Mouse (Mus musculus): ENCODE results near the gene Depp1.
"Not testable (repeated sequence)": the region's sequence is repeated elsewhere in the genome, so short reads cannot be mapped to it uniquely, and the experiment has no call there.

Depp1 gene

DNA sequence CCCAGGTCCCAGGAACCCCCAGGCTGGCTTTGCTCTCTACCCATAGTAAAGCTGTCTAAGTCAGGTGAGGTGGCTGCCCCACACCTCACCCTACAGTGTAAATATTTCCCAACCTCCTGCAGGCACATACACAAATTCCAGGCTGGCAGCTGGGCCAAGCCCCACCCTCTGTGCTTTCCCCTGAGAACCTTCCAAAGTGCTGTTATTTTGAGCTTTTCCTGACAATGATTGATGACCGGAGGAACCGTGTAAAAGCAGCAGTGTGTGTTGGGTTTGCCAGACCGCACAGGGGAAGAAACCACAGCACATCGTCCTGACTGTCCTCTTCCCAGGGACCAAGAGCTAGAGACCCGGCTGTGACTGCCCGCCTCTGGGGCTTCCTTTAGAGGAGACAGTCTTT, at the start of gene Depp1:
TSS of gene Depp1 (plus strand) at position 204 of the 400 bp plus-strand sequence.
- in situ Hi-C loops (cut with MseI, MboI) = loop anchor here (5.0 to 25.0 kb wide), 2 partner anchors 47 to 1187 kb away; partner anchors contain the start of gene Zfp637 (in 1 of the 2)

DNA sequence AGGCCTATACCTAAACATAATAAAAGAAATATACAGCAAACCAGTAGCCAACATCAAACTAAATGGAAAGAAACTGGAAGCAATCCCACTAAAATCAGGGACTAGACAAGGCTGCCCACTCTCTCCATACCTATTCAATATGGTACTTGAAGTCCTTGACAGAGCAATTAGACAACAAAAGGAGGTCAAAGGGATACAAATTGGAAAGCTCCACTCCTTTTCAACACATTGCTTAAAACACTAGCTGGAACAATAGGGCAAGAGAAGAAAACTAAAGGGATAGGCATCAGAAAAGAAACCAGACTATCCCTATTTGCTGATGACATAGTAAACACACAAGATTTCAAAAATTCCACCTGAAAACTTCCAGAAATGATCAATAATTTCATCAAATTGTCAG, 49.4 kb upstream of the Depp1 start:
- in situ Hi-C loops (cut with MseI, MboI) = not testable (repeated sequence)

DNA sequence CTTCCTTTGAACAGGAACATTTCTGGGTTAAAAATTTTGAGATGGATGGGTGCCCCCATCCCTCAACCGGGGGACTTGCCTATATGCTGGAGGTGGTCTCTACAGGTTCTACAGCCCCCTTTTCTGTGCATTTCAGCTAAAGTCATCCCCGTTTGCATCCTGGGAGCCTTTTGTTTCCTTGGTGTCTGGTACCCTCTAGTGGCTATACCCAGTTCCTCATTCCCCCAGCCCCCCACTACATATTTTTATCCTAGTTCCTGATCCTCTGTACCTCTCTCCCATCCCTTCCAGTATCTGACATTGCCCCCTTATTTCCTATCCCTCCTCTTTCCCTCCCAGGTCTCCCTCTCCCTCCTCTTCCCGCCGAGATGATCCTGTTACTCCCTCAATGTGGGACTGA, 43.2 kb upstream of the Depp1 start:
- in situ Hi-C loops (cut with MseI, MboI) = no loop called here

DNA sequence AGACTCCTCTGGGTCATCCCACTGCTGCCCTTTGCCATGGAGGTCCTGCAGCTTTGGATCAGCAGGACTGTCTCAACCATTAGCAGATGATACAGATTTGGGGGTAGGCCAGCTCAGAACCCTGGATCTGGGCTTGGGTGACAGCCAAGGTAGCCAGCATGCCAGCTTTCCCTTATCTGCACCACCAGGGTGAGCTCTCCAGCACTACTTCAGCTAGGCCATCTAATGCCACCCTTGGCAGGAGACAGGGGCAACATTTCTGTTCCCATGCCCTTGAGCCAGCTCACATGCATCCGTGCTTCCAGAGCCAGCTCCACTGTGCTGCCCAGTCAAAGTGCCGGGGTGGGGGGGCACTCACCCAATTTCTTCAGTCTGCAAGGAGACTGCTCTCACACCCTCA, 34.7 kb upstream of the Depp1 start:
- in situ Hi-C loops (cut with MseI, MboI) = no loop called here

DNA sequence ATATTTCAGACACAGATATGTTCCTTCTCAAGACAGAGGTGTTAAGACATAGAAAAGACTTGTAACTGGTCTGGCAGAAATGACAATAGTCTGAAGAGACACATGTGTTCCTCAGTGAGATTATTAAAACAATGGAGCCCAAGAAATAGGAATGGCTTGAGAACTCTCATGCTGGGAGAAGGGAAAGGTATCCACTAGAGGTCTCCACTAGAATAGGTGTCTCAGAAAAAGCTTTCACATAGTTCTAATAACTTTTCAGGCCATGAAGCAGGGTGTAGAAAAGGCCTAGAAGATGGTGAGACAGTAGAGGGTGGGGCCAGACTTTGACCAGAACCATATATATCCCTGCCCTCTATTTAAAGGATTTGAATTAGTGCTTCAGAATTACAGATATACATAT, 32.3 kb upstream of the Depp1 start:
- in situ Hi-C loops (cut with MseI, MboI) = no loop called here

DNA sequence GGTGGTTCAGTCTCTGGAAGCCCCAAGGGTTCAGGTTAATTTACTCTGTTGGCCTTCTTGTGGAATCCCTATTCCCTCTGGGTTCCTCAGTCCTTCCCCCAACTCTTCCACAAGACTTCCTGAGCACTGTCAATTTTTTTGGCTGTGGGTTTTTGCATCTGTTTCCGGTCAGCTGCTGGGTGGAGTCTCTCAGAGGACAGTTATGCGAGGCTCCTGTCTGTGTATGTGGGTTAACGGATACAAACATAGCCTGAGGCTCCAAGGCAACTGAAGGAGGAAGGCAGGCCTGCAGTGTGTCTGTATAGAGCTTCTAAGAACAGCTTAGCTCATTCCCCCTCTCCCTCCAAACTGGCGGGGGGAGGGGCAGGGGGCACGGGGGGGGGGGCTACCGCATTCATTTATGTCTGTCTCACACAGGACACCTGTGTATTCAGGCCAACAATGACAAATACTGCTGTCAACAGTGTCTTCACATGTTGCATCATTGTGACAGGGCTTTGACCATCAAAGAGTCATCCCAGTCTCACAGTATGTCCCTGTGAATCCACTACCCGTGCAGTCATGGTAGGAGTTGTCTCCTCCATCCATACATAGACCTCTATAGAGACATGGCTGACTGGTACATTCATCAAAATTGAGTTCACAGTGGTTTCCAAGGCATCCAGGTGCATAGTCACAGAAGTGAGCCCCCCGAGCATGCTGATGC, 28.9 kb upstream of the Depp1 start:
- in situ Hi-C loops (cut with MseI, MboI) = no loop called here

DNA sequence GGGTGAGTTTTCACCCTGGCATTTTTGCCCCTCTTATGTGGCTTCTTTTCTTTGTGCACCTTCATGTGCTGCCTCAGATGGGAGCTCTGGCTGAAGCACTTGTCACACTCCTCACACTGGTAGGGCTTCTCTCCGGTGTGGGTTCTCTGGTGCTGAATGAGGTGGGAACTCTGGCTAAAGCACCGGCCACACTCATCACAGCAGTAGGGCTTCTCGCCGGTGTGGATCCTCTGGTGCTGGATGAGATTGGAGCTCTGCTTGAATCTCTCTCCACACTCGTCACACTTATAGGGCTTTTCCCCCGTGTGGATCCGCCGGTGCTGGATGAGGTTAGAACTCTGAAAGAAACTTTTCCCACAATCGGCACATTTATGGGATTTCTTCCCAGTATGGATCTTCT, 24.0 kb upstream of the Depp1 start:
- in situ Hi-C loops (cut with MseI, MboI) = not testable (repeated sequence)

DNA sequence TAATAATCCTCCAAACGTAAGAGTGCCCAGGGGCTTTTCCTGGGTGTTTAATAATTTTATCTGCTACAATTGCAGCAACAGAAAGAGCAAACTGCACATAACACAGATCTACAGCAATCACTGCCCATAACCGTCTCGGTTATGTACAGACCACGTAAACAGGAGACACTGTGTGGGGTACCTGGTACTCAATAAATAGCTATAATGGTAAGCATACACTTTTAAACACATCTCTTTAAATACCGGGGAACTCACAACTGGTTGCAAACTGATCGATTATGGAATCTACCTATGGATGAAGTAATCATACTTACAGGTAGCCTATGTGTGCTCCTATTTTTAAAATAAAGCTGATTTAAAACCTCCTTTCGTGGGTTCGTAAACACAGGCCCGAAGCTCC, 22.3 kb upstream of the Depp1 start:
- in situ Hi-C loops (cut with MseI, MboI) = no loop called here

DNA sequence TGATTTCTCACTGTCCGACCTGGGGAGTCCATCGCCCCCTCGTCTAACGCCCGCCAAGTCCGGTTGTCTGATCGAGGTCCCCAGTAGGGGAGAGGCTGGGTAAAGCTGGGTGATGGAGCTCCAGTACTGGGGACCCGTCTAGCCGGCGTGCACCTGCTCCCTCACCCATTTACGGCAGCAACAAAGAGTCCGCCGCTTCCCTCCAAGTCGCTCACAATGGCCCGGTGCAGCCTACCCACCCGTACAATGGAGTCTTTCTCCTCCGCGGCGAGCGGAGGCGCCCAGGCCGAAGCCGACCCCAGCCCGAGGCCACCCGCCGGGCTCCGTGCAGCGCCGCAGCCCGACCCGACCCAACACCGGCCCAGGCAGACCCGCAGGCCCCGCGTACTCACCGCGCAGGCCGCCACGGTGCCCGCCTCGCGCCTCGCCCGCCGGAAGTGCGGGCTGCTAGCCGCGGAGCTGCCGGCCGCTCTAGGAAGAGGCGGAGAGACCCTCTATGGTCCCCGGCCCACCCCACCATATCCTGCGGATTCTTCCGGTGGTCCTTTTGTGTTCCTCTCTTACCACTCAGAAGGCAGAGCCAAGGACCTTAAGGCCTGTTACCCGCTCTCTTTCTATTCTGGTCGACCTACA, 21.8 kb upstream of the Depp1 start, which contains the start of gene Zfp422:
TSS of gene Zfp422 (minus strand) at position 461 of the 633 bp plus-strand sequence.
- in situ Hi-C loops (cut with MseI, MboI) = no loop called here

DNA sequence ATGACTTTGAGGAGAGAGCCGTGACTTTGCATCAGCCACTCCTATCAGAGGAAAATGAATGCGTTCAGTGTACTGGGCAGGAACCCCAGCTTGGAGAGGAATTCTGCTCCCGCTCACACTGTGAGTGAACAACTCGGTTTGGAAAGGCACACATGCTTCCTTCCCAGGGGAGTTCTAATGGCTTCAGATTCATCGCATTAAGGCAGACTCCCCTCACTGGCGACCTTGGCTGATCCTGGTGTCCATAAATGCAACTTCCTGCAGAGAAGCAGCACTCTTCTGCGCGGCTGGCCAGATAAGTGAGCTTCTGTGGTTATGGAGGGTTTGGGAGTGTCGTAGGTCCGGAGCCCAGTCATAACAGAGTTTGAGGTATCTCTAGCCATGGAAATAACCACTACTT, 20.6 kb upstream of the Depp1 start:
- in situ Hi-C loops (cut with MseI, MboI) = no loop called here

DNA sequence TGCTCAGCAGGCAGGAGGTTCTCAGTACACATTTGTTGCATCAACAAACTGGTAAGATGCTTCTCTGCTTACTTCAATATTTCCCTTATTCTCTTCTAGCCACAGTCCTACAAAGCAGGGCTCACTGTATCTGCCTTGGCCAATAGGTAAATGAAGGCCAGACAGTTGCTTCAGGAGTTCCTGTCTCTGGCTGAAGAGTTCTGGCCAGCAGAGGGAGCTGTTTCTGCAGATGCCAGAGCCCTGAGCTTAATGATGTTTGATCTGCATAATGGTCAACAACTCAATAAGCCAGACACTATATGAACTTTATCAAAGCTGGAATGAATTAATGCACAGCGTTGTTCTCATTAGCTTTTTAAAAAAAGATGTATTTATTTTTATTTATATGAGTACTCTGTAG, 18.3 kb upstream of the Depp1 start:
- in situ Hi-C loops (cut with MseI, MboI) = no loop called here

DNA sequence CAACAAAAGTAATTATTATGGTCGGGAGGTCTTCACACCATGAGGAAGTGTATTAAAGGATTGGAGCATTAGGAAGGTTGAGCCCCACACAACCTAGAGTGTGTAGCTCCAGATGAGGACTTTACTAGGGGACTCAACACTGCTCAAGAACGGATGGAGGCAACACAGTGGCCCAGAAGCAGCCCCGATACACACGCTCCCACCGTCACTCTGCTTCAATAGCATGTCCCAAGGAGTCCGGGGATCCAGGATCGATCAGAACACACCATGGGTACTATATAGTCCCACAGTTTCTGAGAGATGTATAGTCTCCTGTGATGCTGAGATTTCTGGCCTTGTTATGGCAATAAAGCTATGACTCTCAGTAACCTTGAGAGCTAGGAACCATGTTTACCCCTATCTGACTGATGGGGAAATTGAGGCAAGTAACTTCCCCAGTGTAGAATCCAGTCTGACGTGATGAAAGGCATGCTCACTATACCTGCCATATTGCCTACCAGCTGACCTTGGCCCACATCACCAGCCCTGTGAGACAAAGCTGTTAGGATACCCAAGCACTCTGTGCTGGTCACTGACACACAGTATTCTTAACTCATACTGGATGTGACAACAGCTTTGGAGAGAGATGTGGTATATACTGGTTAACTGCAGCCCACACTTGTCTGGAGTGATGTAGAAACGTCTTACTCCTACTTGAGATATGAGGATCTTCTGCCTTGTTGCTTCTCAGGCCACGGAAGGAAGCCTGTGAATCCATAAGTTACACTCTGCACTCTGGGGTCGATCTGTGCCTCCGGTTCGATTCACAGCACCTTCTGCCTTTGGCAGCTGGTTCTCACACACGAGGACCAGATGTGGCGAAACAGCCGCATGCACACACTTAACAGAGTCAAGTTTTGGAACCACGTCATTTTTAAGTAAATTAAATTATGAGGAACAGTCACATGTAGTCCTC, 16.4 kb upstream of the Depp1 start:
- in situ Hi-C loops (cut with MseI, MboI) = no loop called here

DNA sequence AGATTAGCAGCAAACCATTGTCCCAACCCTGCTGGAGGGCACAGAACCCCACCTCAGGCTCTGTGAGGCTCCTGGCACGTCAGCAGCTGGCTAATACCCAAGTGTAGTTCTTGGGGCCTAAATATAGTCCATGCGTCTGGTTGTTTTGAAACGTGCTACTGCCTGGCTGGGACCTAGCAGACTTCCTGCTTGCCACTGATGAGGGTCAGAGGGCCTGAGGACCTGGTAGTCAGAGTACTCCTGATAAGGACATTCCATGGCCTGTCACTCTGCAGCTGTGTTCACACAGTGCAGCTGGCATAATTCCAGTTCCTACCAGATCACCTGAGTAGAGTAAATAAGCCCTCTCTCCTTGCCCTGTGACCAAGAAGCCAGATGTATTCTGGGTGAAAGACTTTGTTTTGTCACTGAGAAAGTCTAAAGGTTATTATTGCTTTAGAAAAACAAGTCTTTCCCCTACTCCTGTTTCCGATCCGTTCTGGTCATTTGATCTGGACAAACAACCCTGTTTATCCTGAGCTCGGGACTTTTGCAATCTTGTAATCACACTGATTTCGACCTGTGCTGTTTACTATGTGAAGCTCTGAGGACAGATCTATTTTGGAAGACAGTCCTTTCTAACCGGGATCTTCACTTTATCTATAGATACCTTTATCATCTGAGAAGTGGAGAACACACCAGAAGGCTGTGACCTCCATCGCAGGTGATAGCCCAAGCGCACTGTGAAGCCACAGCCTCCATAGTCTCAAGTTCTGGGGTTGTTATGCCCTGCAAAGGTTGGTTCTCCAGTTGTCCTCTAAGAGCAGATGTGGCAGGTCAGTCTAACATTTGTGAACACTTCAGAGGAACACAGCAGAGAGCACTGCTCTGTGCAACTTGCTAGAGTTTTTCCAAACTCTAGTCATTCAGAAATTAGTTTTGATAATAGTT, 14.9 kb upstream of the Depp1 start:
- in situ Hi-C loops (cut with MseI, MboI) = no loop called here

DNA sequence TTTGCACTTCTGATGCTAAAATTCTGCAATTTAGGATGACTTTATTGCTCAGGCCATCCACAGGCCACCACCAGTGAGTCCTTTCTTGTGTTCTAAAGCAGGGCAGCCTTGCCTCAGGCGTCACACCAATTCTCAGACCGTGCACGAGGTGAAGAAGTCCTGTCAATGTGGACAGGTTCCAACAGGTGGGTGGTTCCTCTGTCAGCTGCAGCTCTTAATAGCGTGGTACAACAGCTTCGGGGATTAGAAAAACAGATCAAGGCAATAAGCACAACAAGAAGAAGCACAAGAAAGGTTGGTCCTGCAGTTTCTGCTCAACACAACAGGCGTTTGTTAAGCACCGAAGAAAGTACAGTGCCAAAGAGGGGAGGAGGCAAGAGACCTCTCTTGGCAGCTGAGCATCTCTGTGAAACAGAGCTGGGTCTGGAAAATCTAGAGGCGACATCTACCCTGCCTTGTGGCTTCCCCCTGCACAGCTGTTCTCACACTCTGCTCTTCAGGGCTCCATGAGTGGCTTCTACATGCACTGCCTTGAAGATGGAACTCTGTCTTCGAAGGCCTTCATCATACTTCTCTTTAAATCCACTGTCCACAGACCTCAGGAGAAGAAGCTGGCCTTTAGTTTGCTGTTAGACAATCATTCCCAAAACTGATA, 13.7 kb upstream of the Depp1 start:
- in situ Hi-C loops (cut with MseI, MboI) = no loop called here

DNA sequence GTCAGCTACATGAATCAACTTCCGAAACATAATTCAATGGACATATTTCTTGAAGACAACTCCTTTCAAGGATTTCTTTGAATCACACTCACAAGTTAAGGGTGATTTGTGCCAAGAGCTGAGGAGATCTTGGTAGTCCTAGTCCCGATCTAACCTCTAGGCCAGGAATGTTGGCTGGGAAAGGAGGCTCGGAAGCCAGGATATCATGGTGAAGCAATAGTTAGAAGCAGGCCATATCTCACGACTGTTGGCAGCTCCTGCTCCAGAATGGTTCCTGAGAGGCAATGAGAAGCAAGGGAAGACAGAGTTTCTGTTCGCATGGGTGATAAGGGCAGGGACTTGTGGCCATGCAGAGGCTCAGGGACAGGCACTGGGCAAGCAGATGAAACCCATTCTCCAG, 12.9 kb upstream of the Depp1 start:
- in situ Hi-C loops (cut with MseI, MboI) = no loop called here

DNA sequence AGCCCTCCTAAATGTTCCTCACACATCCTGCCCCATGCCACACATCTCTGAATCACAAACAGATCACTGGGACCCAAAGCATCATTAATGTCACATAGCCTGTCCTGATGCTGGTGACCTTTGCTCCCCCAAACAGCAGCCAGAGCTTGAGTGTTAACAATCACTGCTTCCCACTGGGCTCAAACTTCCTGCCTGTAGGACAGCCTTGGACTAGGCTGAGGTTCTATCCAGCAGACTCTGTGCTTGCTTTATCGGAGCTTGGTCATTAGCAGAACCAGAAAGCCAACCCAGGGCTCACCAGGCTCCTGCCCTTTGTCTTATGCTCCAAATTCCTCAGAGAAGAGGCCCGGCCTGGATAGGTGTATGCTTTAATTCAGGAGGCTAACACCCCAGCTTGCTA, 11.5 kb upstream of the Depp1 start:
- in situ Hi-C loops (cut with MseI, MboI) = no loop called here

DNA sequence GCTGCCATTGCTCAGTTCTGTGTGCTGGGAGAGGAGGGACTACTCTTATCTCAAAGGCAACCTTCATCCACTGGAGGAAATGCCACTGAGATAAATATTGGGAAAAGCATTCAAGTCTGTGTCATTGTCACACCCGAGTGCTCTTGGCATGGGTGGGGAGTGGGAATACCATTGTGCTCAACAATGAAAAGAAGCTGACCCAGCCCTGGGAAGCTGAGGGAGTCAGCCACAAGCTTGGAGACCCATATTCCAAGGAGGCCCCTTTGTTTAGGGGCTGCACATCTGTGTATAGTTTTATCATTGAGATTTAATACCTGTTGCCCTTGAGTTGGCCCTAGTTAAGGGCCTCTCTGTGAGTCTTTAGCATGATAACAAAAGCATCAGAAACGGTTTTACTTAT, 10.7 kb upstream of the Depp1 start:
- in situ Hi-C loops (cut with MseI, MboI) = no loop called here

DNA sequence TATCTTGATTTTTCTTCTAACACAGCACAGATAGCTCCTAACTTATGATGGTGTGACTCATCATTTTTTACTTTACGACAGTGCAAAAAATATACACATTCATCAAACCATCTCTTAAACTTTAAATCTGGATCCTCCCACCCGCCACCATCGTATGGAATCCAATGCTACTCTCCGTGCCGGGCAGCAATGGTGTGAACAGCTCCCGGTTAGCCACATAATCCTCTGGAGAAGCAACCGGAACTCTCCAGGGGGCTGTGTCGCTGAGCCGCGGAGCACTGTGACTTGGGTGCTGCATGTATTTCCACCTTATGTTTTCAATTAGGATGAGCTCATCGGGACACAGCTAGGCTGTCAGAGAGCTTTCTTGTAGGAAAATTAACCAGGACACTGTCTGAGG, 7.5 kb upstream of the Depp1 start:
- in situ Hi-C loops (cut with MseI, MboI) = no loop called here

DNA sequence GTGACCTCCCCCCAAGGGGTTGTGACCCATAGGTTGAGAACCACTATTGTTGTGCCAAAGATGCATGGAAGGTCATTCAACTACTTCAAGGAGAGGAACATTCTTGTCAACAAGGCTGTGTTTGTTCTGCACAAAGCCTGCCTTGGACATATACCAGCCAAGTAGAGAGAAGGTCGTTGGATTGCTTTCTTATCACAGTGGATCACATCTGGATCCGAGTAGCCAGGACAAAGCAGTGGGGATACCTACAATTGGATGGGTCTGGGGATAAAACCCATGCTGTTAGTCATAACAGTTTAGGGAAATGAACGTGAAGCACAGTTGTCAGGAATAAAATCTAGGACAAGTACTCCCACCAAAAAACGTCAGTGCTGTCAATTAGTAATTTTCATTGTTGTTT, 6.5 kb upstream of the Depp1 start:
- in situ Hi-C loops (cut with MseI, MboI) = no loop called here

DNA sequence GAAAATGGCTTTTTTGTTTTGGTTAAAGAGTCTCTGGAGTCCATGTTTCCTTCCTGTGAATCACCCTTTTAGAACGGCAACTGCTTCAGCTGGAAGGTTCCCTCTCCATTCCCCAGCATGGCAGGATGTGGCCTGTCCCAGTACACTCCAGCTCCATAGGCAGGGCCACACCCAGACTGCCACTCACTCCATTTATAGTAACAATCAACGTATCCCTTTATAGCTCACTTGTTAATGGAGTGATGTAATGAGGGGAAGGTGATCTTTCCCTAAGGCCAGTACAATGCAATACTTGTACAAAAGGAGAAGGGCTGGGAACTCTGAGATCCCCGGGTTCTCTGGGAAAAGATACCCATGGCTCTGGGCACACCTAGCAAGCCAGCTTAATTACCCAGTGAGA, 6.1 kb upstream of the Depp1 start:
- in situ Hi-C loops (cut with MseI, MboI) = no loop called here

DNA sequence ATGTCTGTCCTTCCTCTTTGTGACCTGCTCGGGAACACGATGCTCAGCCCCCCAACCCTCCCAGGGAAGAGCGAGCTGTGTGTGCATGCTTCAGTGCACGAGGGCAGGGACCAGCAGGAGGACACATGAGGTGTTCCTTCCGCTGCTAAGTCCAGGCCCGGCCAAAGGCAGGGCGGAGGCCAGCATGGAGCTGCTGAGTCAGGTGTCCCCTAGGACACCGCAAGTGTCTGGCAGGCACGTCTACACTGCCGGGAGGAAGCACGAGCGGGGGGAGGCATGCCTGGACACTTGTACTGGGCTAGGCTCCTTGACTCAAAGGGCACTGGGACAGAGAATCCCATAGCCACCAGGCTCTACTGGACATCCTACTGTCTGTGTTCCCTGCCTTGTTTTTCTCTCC, 2.6 kb upstream of the Depp1 start:
- in situ Hi-C loops (cut with MseI, MboI) = no loop called here
